Mouse (Mus musculus) cerebellum, adult 11-12 months (tissue): Measurements from ENCODE around the gene Tmem233.

Source experiments
- DNase-seq: peaks from one replicate; pipeline ENCODE4 v3.0.0; 2022

The Tmem233 gene

GRCm38 (mm10) chr5:116083081-116083480, at the start of gene Tmem233:
TSS of gene Tmem233 (minus strand) at chr5:116083244.
- no peak for DNase-seq

- peak; percentile 64 for DNase-seq
These were observed 40.3 kb upstream of the Tmem233 start for GRCm38 (mm10) chr5:116123344-116123743.

GRCm38 (mm10) chr5:116116567-116116966, 33.5 kb upstream of the Tmem233 start:
- DNase-seq: peak; percentile 9

- no peak for DNase-seq
These were observed 33.1 kb upstream of the Tmem233 start for GRCm38 (mm10) chr5:116116110-116116509.

- DNase-seq: no peak
These were observed 32.2 kb upstream of the Tmem233 start for GRCm38 (mm10) chr5:116115071-116115834.

- no peak for DNase-seq
These were observed 25.6 kb upstream of the Tmem233 start for GRCm38 (mm10) chr5:116108651-116109050.

GRCm38 (mm10) chr5:116084231-116084630, 1.2 kb upstream of the Tmem233 start:
- DNase-seq: no peak

- no peak for DNase-seq
These were observed 673 bp downstream of the Tmem233 start for GRCm38 (mm10) chr5:116082241-116082900.

GRCm38 (mm10) chr5:116081616-116082015, 1.4 kb downstream of the Tmem233 start:
- no peak for DNase-seq

GRCm38 (mm10) chr5:116080736-116081135, 2.3 kb downstream of the Tmem233 start:
- DNase-seq: no peak

- DNase-seq: no peak
These were observed 13.4 kb downstream of the Tmem233 start for GRCm38 (mm10) chr5:116069618-116070017.

GRCm38 (mm10) chr5:116052826-116053225, 30.2 kb downstream of the Tmem233 start:
- DNase-seq: no peak

GRCm38 (mm10) chr5:116052171-116052570, 30.9 kb downstream of the Tmem233 start:
- no peak for DNase-seq

GRCm38 (mm10) chr5:116049821-116050220, 33.2 kb downstream of the Tmem233 start:
- no peak for DNase-seq

- DNase-seq: no peak
These were observed 34.7 kb downstream of the Tmem233 start for GRCm38 (mm10) chr5:116048321-116048720.

- no peak for DNase-seq
These were observed 36.8 kb downstream of the Tmem233 start for GRCm38 (mm10) chr5:116046246-116046645.

GRCm38 (mm10) chr5:116045581-116045980, 37.5 kb downstream of the Tmem233 start:
- DNase-seq: no peak

GRCm38 (mm10) chr5:116042241-116042640, 40.8 kb downstream of the Tmem233 start:
- DNase-seq: no peak

GRCm38 (mm10) chr5:116039706-116040105, 43.3 kb downstream of the Tmem233 start:
- DNase-seq: no peak

GRCm38 (mm10) chr5:116037731-116038130, 45.3 kb downstream of the Tmem233 start:
- DNase-seq: no peak

GRCm38 (mm10) chr5:116036465-116036864, 46.6 kb downstream of the Tmem233 start:
- no peak for DNase-seq

GRCm38 (mm10) chr5:116031190-116031577, 51.9 kb downstream of the Tmem233 start:
- no peak for DNase-seq

- DNase-seq: no peak
These were observed 52.4 kb downstream of the Tmem233 start for GRCm38 (mm10) chr5:116030566-116031189.

GRCm38 (mm10) chr5:116029071-116029470, 54.0 kb downstream of the Tmem233 start:
- DNase-seq: no peak
